Mouse (Mus musculus): ENCODE data around the gene Olfr711. TPM values are rescaled to one million over a fixed set of nuclear protein-coding genes. Genes with fewer than 3 reads are reported as not detected.

The Olfr711 gene
- not detected for polyA plus RNA-seq (2015; fragmentation: Illumina TruSeq; extraction: RNeasy Lipid Tissue Mini Kit (QIAGEN cat#74804); ENCODE audit: low read depth, low replicate concordance)

GRCm38 (mm10) chr7:106975353-106975752 lies at the start of gene Olfr711:
Gene Olfr711, minus strand, starts transcription at chr7:106975453.

GRCm38 (mm10) chr7:107005972-107006371 lies 30.7 kb upstream of the Olfr711 start, which contains the start of gene Olfr2:
Gene Olfr2, minus strand, starts transcription at chr7:107006072.

GRCm38 (mm10) chr7:106963837-106964236 lies 11.4 kb downstream of the Olfr711 start, which contains the start of gene Olfr6:
Gene Olfr6, minus strand, starts transcription at chr7:106963937.

GRCm38 (mm10) chr7:106948212-106948611 lies 27.0 kb downstream of the Olfr711 start, which contains the start of gene Olfr710:
Gene Olfr710, minus strand, starts transcription at chr7:106948312.

GRCm38 (mm10) chr7:106932119-106932518 lies 43.1 kb downstream of the Olfr711 start, which contains the start of gene Olfr709-ps1:
Gene Olfr709-ps1, minus strand, starts transcription at chr7:106932219.

Other genes with a start within 250 kb of the Olfr711 start
- not detected for gene Olfr697, start 233.0 kb downstream of the Olfr711 start, polyA plus RNA-seq (2015; fragmentation: Illumina TruSeq; extraction: RNeasy Lipid Tissue Mini Kit (QIAGEN cat#74804); ENCODE audit: low read depth, low replicate concordance)
- not detected for gene Olfr698, start 220.1 kb downstream of the Olfr711 start, polyA plus RNA-seq (2015; fragmentation: Illumina TruSeq; extraction: RNeasy Lipid Tissue Mini Kit (QIAGEN cat#74804); ENCODE audit: low read depth, low replicate concordance)
- not detected for gene Olfr699, start 182.3 kb downstream of the Olfr711 start, polyA plus RNA-seq (2015; fragmentation: Illumina TruSeq; extraction: RNeasy Lipid Tissue Mini Kit (QIAGEN cat#74804); ENCODE audit: low read depth, low replicate concordance)
- not detected for gene Olfr700, start 166.6 kb downstream of the Olfr711 start, polyA plus RNA-seq (2015; fragmentation: Illumina TruSeq; extraction: RNeasy Lipid Tissue Mini Kit (QIAGEN cat#74804); ENCODE audit: low read depth, low replicate concordance)
- gene Olfr701, start 161.3 kb downstream of the Olfr711 start, polyA plus RNA-seq (2015; fragmentation: Illumina TruSeq; extraction: RNeasy Lipid Tissue Mini Kit (QIAGEN cat#74804); ENCODE audit: low read depth, low replicate concordance): not detected
- gene Olfr702, start 141.6 kb downstream of the Olfr711 start, polyA plus RNA-seq (2015; fragmentation: Illumina TruSeq; extraction: RNeasy Lipid Tissue Mini Kit (QIAGEN cat#74804); ENCODE audit: low read depth, low replicate concordance): not detected
- not detected for gene Olfr703, start 132.1 kb downstream of the Olfr711 start, polyA plus RNA-seq (2015; fragmentation: Illumina TruSeq; extraction: RNeasy Lipid Tissue Mini Kit (QIAGEN cat#74804); ENCODE audit: low read depth, low replicate concordance)
- gene Olfr704, start 112.3 kb downstream of the Olfr711 start, polyA plus RNA-seq (2015; fragmentation: Illumina TruSeq; extraction: RNeasy Lipid Tissue Mini Kit (QIAGEN cat#74804); ENCODE audit: low read depth, low replicate concordance): not detected
- not detected for gene Olfr705, start 98.6 kb downstream of the Olfr711 start, polyA plus RNA-seq (2015; fragmentation: Illumina TruSeq; extraction: RNeasy Lipid Tissue Mini Kit (QIAGEN cat#74804); ENCODE audit: low read depth, low replicate concordance)
- gene Olfr706, start 87.3 kb downstream of the Olfr711 start, polyA plus RNA-seq (2015; fragmentation: Illumina TruSeq; extraction: RNeasy Lipid Tissue Mini Kit (QIAGEN cat#74804); ENCODE audit: low read depth, low replicate concordance): not detected
- not detected for gene Olfr707, start 74.2 kb downstream of the Olfr711 start, polyA plus RNA-seq (2015; fragmentation: Illumina TruSeq; extraction: RNeasy Lipid Tissue Mini Kit (QIAGEN cat#74804); ENCODE audit: low read depth, low replicate concordance)
- not detected for gene Olfr1532-ps1, start 67.5 kb downstream of the Olfr711 start, polyA plus RNA-seq (2015; fragmentation: Illumina TruSeq; extraction: RNeasy Lipid Tissue Mini Kit (QIAGEN cat#74804); ENCODE audit: low read depth, low replicate concordance)
- not detected for gene Olfr709-ps1, start 43.2 kb downstream of the Olfr711 start, polyA plus RNA-seq (2015; fragmentation: Illumina TruSeq; extraction: RNeasy Lipid Tissue Mini Kit (QIAGEN cat#74804); ENCODE audit: low read depth, low replicate concordance)
- gene Olfr710, start 27.1 kb downstream of the Olfr711 start, polyA plus RNA-seq (2015; fragmentation: Illumina TruSeq; extraction: RNeasy Lipid Tissue Mini Kit (QIAGEN cat#74804); ENCODE audit: low read depth, low replicate concordance): not detected
- gene Olfr6, start 11.5 kb downstream of the Olfr711 start, polyA plus RNA-seq (2015; fragmentation: Illumina TruSeq; extraction: RNeasy Lipid Tissue Mini Kit (QIAGEN cat#74804); ENCODE audit: low read depth, low replicate concordance): not detected
- gene Olfr2, start 30.6 kb upstream of the Olfr711 start, polyA plus RNA-seq (2015; fragmentation: Illumina TruSeq; extraction: RNeasy Lipid Tissue Mini Kit (QIAGEN cat#74804); ENCODE audit: low read depth, low replicate concordance): not detected
- gene Olfr713, start 55.7 kb upstream of the Olfr711 start, polyA plus RNA-seq (2015; fragmentation: Illumina TruSeq; extraction: RNeasy Lipid Tissue Mini Kit (QIAGEN cat#74804); ENCODE audit: low read depth, low replicate concordance): not detected
- not detected for gene Olfr714, start 95.5 kb upstream of the Olfr711 start, polyA plus RNA-seq (2015; fragmentation: Illumina TruSeq; extraction: RNeasy Lipid Tissue Mini Kit (QIAGEN cat#74804); ENCODE audit: low read depth, low replicate concordance)
- not detected for gene Olfr17, start 117.8 kb upstream of the Olfr711 start, polyA plus RNA-seq (2015; fragmentation: Illumina TruSeq; extraction: RNeasy Lipid Tissue Mini Kit (QIAGEN cat#74804); ENCODE audit: low read depth, low replicate concordance)
- not detected for gene Olfr715b, start 134.9 kb upstream of the Olfr711 start, polyA plus RNA-seq (2015; fragmentation: Illumina TruSeq; extraction: RNeasy Lipid Tissue Mini Kit (QIAGEN cat#74804); ENCODE audit: low read depth, low replicate concordance)
- not detected for gene Olfr715, start 155.6 kb upstream of the Olfr711 start, polyA plus RNA-seq (2015; fragmentation: Illumina TruSeq; extraction: RNeasy Lipid Tissue Mini Kit (QIAGEN cat#74804); ENCODE audit: low read depth, low replicate concordance)
- not detected for gene Olfr716, start 162.9 kb upstream of the Olfr711 start, polyA plus RNA-seq (2015; fragmentation: Illumina TruSeq; extraction: RNeasy Lipid Tissue Mini Kit (QIAGEN cat#74804); ENCODE audit: low read depth, low replicate concordance)
- not detected for gene Nlrp14, start 191.5 kb upstream of the Olfr711 start, polyA plus RNA-seq (2015; fragmentation: Illumina TruSeq; extraction: RNeasy Lipid Tissue Mini Kit (QIAGEN cat#74804); ENCODE audit: low read depth, low replicate concordance)
- not detected for gene Rbmxl2, start 234.0 kb upstream of the Olfr711 start, polyA plus RNA-seq (2015; fragmentation: Illumina TruSeq; extraction: RNeasy Lipid Tissue Mini Kit (QIAGEN cat#74804); ENCODE audit: low read depth, low replicate concordance)

Data from brain, adult 10 weeks (tissue).